Mouse (Mus musculus) hematopoietic stem cell, adult 5-6 weeks (primary cell): ENCODE measurements around the gene Pde1c. TPM values are rescaled to one million over a fixed set of nuclear protein-coding genes. Genes with fewer than 3 reads are reported as not detected.

Experiments used
- ATAC-seq, 2 experiments: fragments of 125-278 bp in 1 of 2; replicated peaks in 1 of 2; 2 replicates each; pipeline ENCODE4 v1.8.0; 2016 to 2017; ENCODE audit warnings: inconsistent platforms in 2 of 2, mild to moderate bottlenecking in 2 of 2, moderate number of reproducible peaks in 2 of 2, low read depth in 1 of 2, moderate TSS enrichment in 1 of 2; ENCODE audit not compliant: low FRiP score in 2 of 2, poor library complexity in 2 of 2, severe bottlenecking in 2 of 2, insufficient read depth in 1 of 2, low TSS enrichment in 1 of 2
- total RNA-seq: library from RNA; stranded (forward); fragments of 172-1452, 232-1000 nt; gene quantifications from 2 replicates; pipeline ENCODE4 v1.2.3, GENCODE M21; 2017

Gene Pde1c
- total RNA-seq, 1 experiment from 2014 or later: 1.4 TPM

DNA sequence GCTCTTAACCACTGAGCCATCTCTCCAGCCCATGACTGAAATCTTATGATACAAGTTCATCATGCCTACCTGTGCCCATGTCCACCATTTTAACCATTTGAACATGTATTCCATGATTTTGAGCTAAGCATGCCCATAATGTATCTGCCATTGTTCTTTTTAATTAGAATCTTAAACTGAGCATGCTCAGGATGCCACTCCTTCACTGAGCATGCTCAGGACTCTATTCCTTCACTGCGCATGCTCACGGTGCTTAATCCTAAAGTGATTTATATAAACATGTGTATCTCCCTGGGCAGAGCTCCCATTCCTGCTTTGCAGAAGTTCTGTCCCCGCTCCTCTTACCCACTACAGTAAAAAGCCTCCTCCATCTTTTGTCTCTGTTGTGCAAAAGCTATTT is 520.3 kb downstream of the Pde1c start:
- ATAC-seq: no peak

DNA sequence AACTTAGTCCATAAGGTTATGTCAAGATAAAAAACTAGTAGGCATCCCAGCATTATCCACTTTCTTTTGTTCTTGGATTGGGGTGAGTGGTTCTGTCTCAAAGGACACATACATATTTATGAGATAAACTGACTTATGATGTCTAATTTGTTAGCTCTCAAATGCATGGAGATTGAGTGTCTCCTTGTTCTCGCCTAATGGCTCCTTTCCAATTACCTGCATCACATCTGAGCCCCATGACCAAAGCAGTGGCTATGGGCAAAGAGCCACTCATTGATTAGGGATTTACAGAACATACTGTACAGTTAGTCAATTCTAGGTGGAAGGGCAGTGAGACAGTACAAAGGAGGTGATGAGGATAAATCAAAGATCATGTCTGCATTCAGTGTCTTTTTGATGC is 524.2 kb downstream of the Pde1c start:
- ATAC-seq: no peak

DNA sequence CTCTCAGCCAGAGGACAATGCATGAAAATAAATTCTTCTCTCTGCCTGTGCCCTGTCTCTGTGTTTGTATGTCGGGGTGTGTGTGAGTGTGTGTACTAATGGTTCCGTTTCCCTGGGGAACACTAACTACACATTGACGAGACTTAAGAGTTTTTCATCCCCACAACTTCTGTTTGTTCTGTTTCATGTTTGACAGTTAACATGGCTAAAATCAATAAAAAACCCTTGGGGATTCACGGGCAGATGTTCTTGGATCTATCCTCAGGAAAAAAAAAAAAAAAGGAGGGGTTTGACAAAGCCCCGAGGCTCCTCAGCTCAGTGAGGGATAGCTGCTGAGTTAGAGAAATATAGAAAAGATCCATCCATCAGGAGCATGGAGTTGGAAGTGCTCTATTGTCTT is 524.6 kb downstream of the Pde1c start:
- ATAC-seq: no peak

- ATAC-seq: no peak
These were observed 529.3 kb downstream of the Pde1c start for GRCm38 (mm10) chr6:56039476-56040055.

DNA sequence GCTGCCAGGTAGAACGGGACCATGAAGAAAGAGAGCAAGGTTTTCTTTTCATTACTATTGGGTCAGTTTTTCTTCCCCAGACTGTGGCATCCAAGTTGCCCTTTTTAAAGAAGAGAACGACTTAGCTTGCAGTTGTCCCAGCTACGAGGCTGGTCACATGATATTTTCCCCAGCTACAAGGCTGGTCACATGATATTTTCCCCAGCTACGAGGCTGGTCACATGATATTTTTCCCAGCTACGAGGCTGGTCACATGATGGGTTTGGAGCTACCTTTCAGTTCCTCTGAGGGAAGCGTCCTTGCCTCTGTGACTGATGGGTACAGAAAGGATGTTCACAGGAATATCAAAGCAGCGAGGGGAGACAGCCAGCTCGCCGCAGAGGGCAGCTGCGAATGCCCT is 533.8 kb downstream of the Pde1c start:
- ATAC-seq: no peak

DNA sequence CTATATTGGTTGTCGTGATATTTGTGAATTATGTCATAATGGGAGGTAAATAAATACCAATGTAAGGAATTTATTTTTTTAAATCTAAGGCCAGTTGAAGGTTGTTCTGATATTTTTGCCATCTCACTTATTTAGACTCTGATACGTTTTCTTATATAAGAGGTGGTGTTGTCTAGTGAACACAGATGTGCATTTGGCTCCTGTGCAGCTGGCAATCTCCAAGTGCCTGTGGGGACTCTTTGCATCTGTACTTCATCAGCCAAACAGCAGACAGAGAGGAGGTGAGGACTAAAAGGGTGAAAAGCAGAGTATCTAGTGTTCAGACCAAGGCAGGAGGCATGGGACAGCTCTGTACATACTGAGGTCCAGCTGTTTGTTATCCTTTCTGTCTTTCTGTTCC is 536.7 kb downstream of the Pde1c start:
- ATAC-seq: no peak

- no peak for ATAC-seq
These were observed 538.9 kb downstream of the Pde1c start for GRCm38 (mm10) chr6:56029986-56030385.

DNA sequence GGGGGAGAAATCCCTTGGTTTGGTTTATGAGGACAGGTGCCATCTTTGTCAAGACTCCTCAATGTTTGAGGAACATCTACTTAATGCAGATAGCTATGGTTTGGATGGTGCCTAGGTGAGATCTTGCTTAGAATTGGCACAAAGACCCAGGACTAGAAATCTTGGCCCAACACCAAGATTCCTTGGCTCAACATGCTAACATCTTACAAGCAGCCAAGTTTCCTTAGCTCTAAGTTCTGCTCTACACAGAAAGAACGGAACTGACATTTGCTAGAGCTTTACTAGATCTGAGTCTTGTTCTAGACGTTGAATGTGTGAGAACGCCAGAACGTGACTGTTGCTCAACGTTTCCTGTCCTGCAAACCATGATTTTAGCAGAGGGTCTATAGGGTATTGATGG is 540.9 kb downstream of the Pde1c start:
- no peak for ATAC-seq

GRCm38 (mm10) chr6:56027318-56027717 is 541.6 kb downstream of the Pde1c start:
- ATAC-seq: no peak

GRCm38 (mm10) chr6:56025533-56025932 is 543.4 kb downstream of the Pde1c start:
- ATAC-seq: no peak

Other genes with a start within 250 kb of the Pde1c start
- gene Lsm5, start 135.6 kb upstream of the Pde1c start, total RNA-seq: 128 and 144 TPM in 2 replicates
- 58.6 and 66.5 TPM in 2 replicates for gene Avl9, start 145.8 kb upstream of the Pde1c start, total RNA-seq
- 55.6 and 87.1 TPM in 2 replicates for gene Kbtbd2, start 228.7 kb upstream of the Pde1c start, total RNA-seq